8 mouse cellular contexts compared by ENCODE assay signal in the genomic region with DNA sequence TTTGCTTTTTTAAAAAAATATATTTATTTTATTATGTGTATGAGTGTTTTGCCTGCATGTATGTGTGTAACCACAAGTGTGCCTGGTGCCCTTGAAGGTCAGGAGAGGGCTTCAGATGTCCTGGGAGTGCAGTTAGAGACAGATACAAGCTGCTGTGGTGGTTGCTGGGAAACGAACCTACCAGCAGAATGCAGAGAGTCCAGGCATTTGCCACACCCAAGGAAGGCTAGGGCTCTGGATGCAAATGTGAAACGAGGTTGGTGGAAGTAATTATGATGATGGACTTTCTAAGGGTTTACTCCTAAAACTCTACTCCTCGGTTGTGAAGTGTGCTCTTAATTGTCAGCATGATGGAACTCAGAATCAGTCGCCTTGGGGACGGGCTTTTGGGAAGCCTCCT. TPM values are rescaled to one million over a fixed set of nuclear protein-coding genes. Genes with fewer than 3 reads are reported as not detected.
A peak's percentile ranks its signal among the peaks of the same experiment; 100 is the strongest.
DNase-seq lines count a peak whose midpoint lies in the region; ATAC-seq lines count a peak whose summit lies in the region.
"Had no signal": no experiment of that assay in that cellular context is flagged by ENCODE, and none has a peak within 500 bp of the region (broad histone marks: within the 10 kb centered on the region; RNA-seq: fewer than 3 reads in every experiment).

No protein-coding gene starts in this region.

- no peaks in the 10 kb centered on the region for H3K36me3 ChIP-seq in kidney, embryonic 16.5 days (ENCODE audit: insufficient read depth, low read length)
- H3K36me3 ChIP-seq in hindbrain, embryonic 15.5 days, result no peaks in the 10 kb centered on the region
- H3K36me3 ChIP-seq in midbrain, embryonic 12.5 days, result no peaks in the 10 kb centered on the region

- no peak overlapping the region for H3K27ac ChIP-seq in kidney, embryonic 16.5 days (ENCODE audit: low read length)
- H3K27ac ChIP-seq in hindbrain, embryonic 15.5 days (replicated peaks), result no peak overlapping the region
- no peak overlapping the region for H3K27ac ChIP-seq in midbrain, embryonic 12.5 days (replicated peaks)

- peak overlapping the region; percentile 79; the same call in 1 of the 2 replicates for H3K4me2 ChIP-seq in kidney, embryonic 16.5 days (replicated peaks; ENCODE audit: low read depth, low read length)
- H3K4me2 ChIP-seq in hindbrain, embryonic 15.5 days, result peak overlapping the region; percentile 96; the same call in 1 of the 2 replicates
- H3K4me2 ChIP-seq in midbrain, embryonic 12.5 days (replicated peaks), result peak overlapping the region; percentile 98

- H3K9ac ChIP-seq in kidney, embryonic 16.5 days (replicated peaks; ENCODE audit: low read length), result no peak overlapping the region
- no peak overlapping the region for H3K9ac ChIP-seq in hindbrain, embryonic 15.5 days
- no peak overlapping the region for H3K9ac ChIP-seq in midbrain, embryonic 12.5 days (replicated peaks)

- DNase-seq in kidney, postnatal 4 days, result no peak
- peak; percentile 12 for DNase-seq in ZHBTc4 (ENCODE audit: low read depth, low spot score)
- DNase-seq in urinary bladder, adult 2 months (ENCODE audit: low spot score), result no peak
- DNase-seq in urinary bladder, adult 18-20 months (ENCODE audit: low spot score in 2 of 2), result no peak

- ATAC-seq in kidney, embryonic 16.5 days (ENCODE audit: low FRiP score, low TSS enrichment), result no peak
- ATAC-seq in hindbrain, embryonic 15.5 days (ENCODE audit: low FRiP score, low read depth), result no peak
- no peak for ATAC-seq in midbrain, embryonic 12.5 days (ENCODE audit: low FRiP score, low read depth)

- H3K9me3 ChIP-seq in kidney, embryonic 16.5 days (ENCODE audit: low read length), result no peaks in the 10 kb centered on the region
- H3K9me3 ChIP-seq in hindbrain, embryonic 15.5 days, result no peaks in the 10 kb centered on the region
- H3K9me3 ChIP-seq in midbrain, embryonic 12.5 days, result no peaks in the 10 kb centered on the region
- H3K9me3 ChIP-seq: limb, embryonic 15.5 days had no signal

- H3K27me3 ChIP-seq in kidney, embryonic 16.5 days (ENCODE audit: insufficient read depth, low read length), result no peaks in the 10 kb centered on the region
- H3K27me3 ChIP-seq in hindbrain, embryonic 15.5 days, result no peaks in the 10 kb centered on the region
- no peaks in the 10 kb centered on the region for H3K27me3 ChIP-seq in midbrain, embryonic 12.5 days
- H3K27me3 ChIP-seq: limb, embryonic 15.5 days had no signal

- peaks cover 22% of the 10 kb centered on the region for H3K4me1 ChIP-seq in kidney, embryonic 16.5 days (ENCODE audit: insufficient read depth, low read length)
- H3K4me1 ChIP-seq in hindbrain, embryonic 15.5 days (replicated peaks), result peaks cover 26% of the 10 kb centered on the region
- H3K4me1 ChIP-seq in midbrain, embryonic 12.5 days, result peaks cover 25% of the 10 kb centered on the region

- WGBS in kidney, embryonic 16.5 days, result 75% methylated on average over 5 of the region's 5 CpGs
- WGBS in hindbrain, embryonic 15.5 days, result 77% methylated on average over 5 of the region's 5 CpGs
- 62% methylated on average over 5 of the region's 5 CpGs for WGBS in midbrain, embryonic 12.5 days

- no peak overlapping the region for H3K4me3 ChIP-seq in kidney, embryonic 16.5 days (ENCODE audit: low read length)
- H3K4me3 ChIP-seq in hindbrain, embryonic 15.5 days, result no peak overlapping the region
- no peak overlapping the region for H3K4me3 ChIP-seq in midbrain, embryonic 12.5 days

RNA-seq across cellular contexts. Expression of gene Lrpprc, which starts 1.4 kb away (rescaled TPM):
- 54.8 and 57.7 TPM in 2 replicates for polyA plus RNA-seq in kidney, embryonic 16.5 days (2015; fragmentation: Nextera tagmentation; extraction: Ambion mirVana)
- polyA plus RNA-seq in hindbrain, embryonic 15.5 days (2015; fragmentation: Nextera tagmentation; extraction: Ambion mirVana), result 46.3 and 47.0 TPM in 2 replicates
- 49.5 and 53.3 TPM in 2 replicates for polyA plus RNA-seq in midbrain, embryonic 12.5 days (2016; fragmentation: Nextera tagmentation; extraction: Ambion mirVana)
- 24.7 and 35.5 TPM in 2 replicates for polyA plus RNA-seq in urinary bladder, adult 2 months (2012; rRNA removed)
